7 mouse cellular contexts compared by ENCODE assay signal in the genomic region with DNA sequence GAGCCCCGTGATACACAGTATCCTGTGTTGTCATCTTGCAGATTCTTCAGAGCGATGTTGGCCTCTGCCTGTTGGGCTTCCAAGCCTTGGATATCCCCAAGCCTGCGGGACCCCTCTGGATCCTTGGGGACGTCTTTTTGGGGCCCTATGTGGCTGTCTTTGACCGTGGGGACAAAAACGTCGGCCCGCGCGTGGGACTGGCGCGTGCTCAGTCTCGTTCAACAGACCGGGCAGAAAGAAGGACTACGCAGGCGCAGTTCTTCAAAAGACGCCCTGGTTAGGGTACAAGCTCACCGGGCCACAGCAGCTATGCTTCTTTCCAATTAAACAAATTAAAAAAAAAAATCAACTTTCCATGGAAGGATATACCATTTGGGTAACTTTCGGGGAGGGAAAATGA. TPM values are rescaled to one million over a fixed set of nuclear protein-coding genes. Genes with fewer than 3 reads are reported as not detected.
A peak's percentile ranks its signal among the peaks of the same experiment; 100 is the strongest.
DNase-seq lines count a peak whose midpoint lies in the region; ATAC-seq lines count a peak whose summit lies in the region.

No protein-coding gene starts in this region.

- DNase-seq in thymus, postnatal 0 days (ENCODE audit: low spot score), result peak; percentile 18
- no peak for DNase-seq in thymus, adult 18-20 months
- DNase-seq in layer of hippocampus, postnatal 36 days, result peak; percentile 73 to 78
- no peak for DNase-seq in adrenal gland, postnatal 10 days

- ATAC-seq in forebrain, embryonic 13.5 days, result no peak
- no peak for ATAC-seq in neural tube, embryonic 13.5 days (ENCODE audit: low read depth)
- no peak for ATAC-seq in inflammation-experienced regulatory T-cells, adult 6 months

- H3K9me3 ChIP-seq in forebrain, embryonic 13.5 days (replicated peaks), result no peaks in the 10 kb centered on the region
- no peaks in the 10 kb centered on the region for H3K9me3 ChIP-seq in neural tube, embryonic 13.5 days

- peak overlapping the region; percentile 51 for H3K9ac ChIP-seq in forebrain, embryonic 13.5 days
- H3K9ac ChIP-seq in neural tube, embryonic 13.5 days, result peak overlapping the region; percentile 71

- H3K36me3 ChIP-seq in forebrain, embryonic 13.5 days (ENCODE audit: poor library complexity, severe bottlenecking), result no peaks in the 10 kb centered on the region
- no peaks in the 10 kb centered on the region for H3K36me3 ChIP-seq in neural tube, embryonic 13.5 days

- 8% methylated on average over 19 of the region's 19 CpGs for WGBS in forebrain, embryonic 13.5 days
- 8% methylated on average over 19 of the region's 19 CpGs for WGBS in neural tube, embryonic 13.5 days

- peak overlapping the region; percentile 44 for H3K4me3 ChIP-seq in forebrain, embryonic 13.5 days
- H3K4me3 ChIP-seq in neural tube, embryonic 13.5 days, result peak overlapping the region; percentile 64

- H3K4me2 ChIP-seq in forebrain, embryonic 13.5 days, result peak overlapping the region; percentile 99
- peak overlapping the region; percentile 92 for H3K4me2 ChIP-seq in neural tube, embryonic 13.5 days

- peaks cover 35% of the 10 kb centered on the region for H3K27me3 ChIP-seq in forebrain, embryonic 13.5 days
- H3K27me3 ChIP-seq in neural tube, embryonic 13.5 days, result peaks cover 23% of the 10 kb centered on the region

- peaks cover 40% of the 10 kb centered on the region for H3K4me1 ChIP-seq in forebrain, embryonic 13.5 days
- peaks cover 44% of the 10 kb centered on the region for H3K4me1 ChIP-seq in neural tube, embryonic 13.5 days (replicated peaks)

- H3K27ac ChIP-seq in forebrain, embryonic 13.5 days, result no peak overlapping the region
- H3K27ac ChIP-seq in neural tube, embryonic 13.5 days (replicated peaks), result peak overlapping the region; percentile 71

RNA-seq across cellular contexts. Expression of a gene that starts 3.9 kb away (rescaled TPM):
- 0.03 TPM in 1 of 2 replicates, not detected in the other for polyA plus RNA-seq in thymus, postnatal 0 days (2015; fragmentation: Nextera tagmentation; extraction: Ambion mirVana)
- polyA plus RNA-seq in forebrain, embryonic 13.5 days (2015; fragmentation: Nextera tagmentation; extraction: Ambion mirVana), result 2.1 and 2.4 TPM in 2 replicates
- total RNA-seq in layer of hippocampus, postnatal 36 days (2021), result 100 to 1,000 TPM; 175 to 188 TPM
- 4.7 and 5.2 TPM in 2 replicates for polyA plus RNA-seq in neural tube, embryonic 13.5 days (2015; fragmentation: Nextera tagmentation; extraction: Ambion mirVana)
- not detected for polyA plus RNA-seq in inflammation-experienced regulatory T-cells, adult 6 months (2017; shearing (Covaris generic))
- 1 to 10 TPM; 4.7 to 4.8 TPM for total RNA-seq in adrenal gland, postnatal 10 days (2021)

RNA-seq across cellular contexts. Expression of a gene that starts 14.3 kb away (rescaled TPM):
- 11.1 and 11.3 TPM in 2 replicates for polyA plus RNA-seq in thymus, postnatal 0 days (2015; fragmentation: Nextera tagmentation; extraction: Ambion mirVana)
- 0.53 and 0.57 TPM in 2 replicates for polyA plus RNA-seq in forebrain, embryonic 13.5 days (2015; fragmentation: Nextera tagmentation; extraction: Ambion mirVana)
- under 1 TPM in 1 of 2 experiments, not detected in 1; 0.25 TPM for total RNA-seq in layer of hippocampus, postnatal 36 days (2021)
- 1.2 and 1.6 TPM in 2 replicates for polyA plus RNA-seq in neural tube, embryonic 13.5 days (2015; fragmentation: Nextera tagmentation; extraction: Ambion mirVana)
- polyA plus RNA-seq in inflammation-experienced regulatory T-cells, adult 6 months (2017; shearing (Covaris generic)), result 1 to 10 TPM; 1.3 to 7.7 (median 3.2) TPM
- total RNA-seq in adrenal gland, postnatal 10 days (2021), result 1 to 10 TPM; 3.2 to 3.9 TPM

RNA-seq across cellular contexts. Expression of a gene that starts 32.8 kb away (rescaled TPM):
- polyA plus RNA-seq in thymus, postnatal 0 days (2015; fragmentation: Nextera tagmentation; extraction: Ambion mirVana), result 96.9 and 101 TPM in 2 replicates
- 76.0 and 76.2 TPM in 2 replicates for polyA plus RNA-seq in forebrain, embryonic 13.5 days (2015; fragmentation: Nextera tagmentation; extraction: Ambion mirVana)
- total RNA-seq in layer of hippocampus, postnatal 36 days (2021), result 10 to 100 TPM; 58.7 to 62.1 TPM
- 60.1 and 65.2 TPM in 2 replicates for polyA plus RNA-seq in neural tube, embryonic 13.5 days (2015; fragmentation: Nextera tagmentation; extraction: Ambion mirVana)
- 10 to 100 TPM; 43.0 to 52.2 (median 49.9) TPM for polyA plus RNA-seq in inflammation-experienced regulatory T-cells, adult 6 months (2017; shearing (Covaris generic))
- 10 to 100 TPM; 90.7 to 91.0 TPM for total RNA-seq in adrenal gland, postnatal 10 days (2021)

RNA-seq across cellular contexts. Expression of a gene that starts 37.9 kb away (rescaled TPM):
- 104 and 118 TPM in 2 replicates for polyA plus RNA-seq in thymus, postnatal 0 days (2015; fragmentation: Nextera tagmentation; extraction: Ambion mirVana)
- polyA plus RNA-seq in forebrain, embryonic 13.5 days (2015; fragmentation: Nextera tagmentation; extraction: Ambion mirVana), result 77.8 and 89.7 TPM in 2 replicates
- total RNA-seq in layer of hippocampus, postnatal 36 days (2021), result 1 to 10 TPM; 6.2 to 8.7 TPM
- 22.5 and 22.7 TPM in 2 replicates for polyA plus RNA-seq in neural tube, embryonic 13.5 days (2015; fragmentation: Nextera tagmentation; extraction: Ambion mirVana)
- polyA plus RNA-seq in inflammation-experienced regulatory T-cells, adult 6 months (2017; shearing (Covaris generic)), result 10 to 100 TPM; 21.0 to 32.4 (median 21.4) TPM
- 10 to 100 TPM; 20.6 to 30.7 TPM for total RNA-seq in adrenal gland, postnatal 10 days (2021)

RNA-seq across cellular contexts. Expression of a gene that starts 54.6 kb away (rescaled TPM):
- 16.3 and 17.7 TPM in 2 replicates for polyA plus RNA-seq in thymus, postnatal 0 days (2015; fragmentation: Nextera tagmentation; extraction: Ambion mirVana)
- polyA plus RNA-seq in forebrain, embryonic 13.5 days (2015; fragmentation: Nextera tagmentation; extraction: Ambion mirVana), result not detected in 2 replicates
- total RNA-seq in layer of hippocampus, postnatal 36 days (2021), result under 1 TPM in 1 of 2 experiments, not detected in 1; 0.13 TPM
- 0.13 TPM in 1 of 2 replicates, not detected in the other for polyA plus RNA-seq in neural tube, embryonic 13.5 days (2015; fragmentation: Nextera tagmentation; extraction: Ambion mirVana)
- polyA plus RNA-seq in inflammation-experienced regulatory T-cells, adult 6 months (2017; shearing (Covaris generic)), result 1 to 10 TPM in 1 of 3 experiments, under 1 TPM in 2; 0.17 to 2.1 (median 0.86) TPM
- total RNA-seq in adrenal gland, postnatal 10 days (2021), result 1 to 10 TPM; 6.5 to 7.3 TPM

Comparison
In these comparisons a context has a peak if more than half of its experiments do, and no peak if none do; other contexts are left out.
1. DNase-seq: peak in thymus, postnatal 0 days (single experiment) and layer of hippocampus, postnatal 36 days (2 of 2); none in thymus, adult 18-20 months (0 of 2) and adrenal gland, postnatal 10 days (single experiment).